Mouse (Mus musculus): ENCODE data around the gene Tsc22d4.

Tsc22d4 gene

DNA sequence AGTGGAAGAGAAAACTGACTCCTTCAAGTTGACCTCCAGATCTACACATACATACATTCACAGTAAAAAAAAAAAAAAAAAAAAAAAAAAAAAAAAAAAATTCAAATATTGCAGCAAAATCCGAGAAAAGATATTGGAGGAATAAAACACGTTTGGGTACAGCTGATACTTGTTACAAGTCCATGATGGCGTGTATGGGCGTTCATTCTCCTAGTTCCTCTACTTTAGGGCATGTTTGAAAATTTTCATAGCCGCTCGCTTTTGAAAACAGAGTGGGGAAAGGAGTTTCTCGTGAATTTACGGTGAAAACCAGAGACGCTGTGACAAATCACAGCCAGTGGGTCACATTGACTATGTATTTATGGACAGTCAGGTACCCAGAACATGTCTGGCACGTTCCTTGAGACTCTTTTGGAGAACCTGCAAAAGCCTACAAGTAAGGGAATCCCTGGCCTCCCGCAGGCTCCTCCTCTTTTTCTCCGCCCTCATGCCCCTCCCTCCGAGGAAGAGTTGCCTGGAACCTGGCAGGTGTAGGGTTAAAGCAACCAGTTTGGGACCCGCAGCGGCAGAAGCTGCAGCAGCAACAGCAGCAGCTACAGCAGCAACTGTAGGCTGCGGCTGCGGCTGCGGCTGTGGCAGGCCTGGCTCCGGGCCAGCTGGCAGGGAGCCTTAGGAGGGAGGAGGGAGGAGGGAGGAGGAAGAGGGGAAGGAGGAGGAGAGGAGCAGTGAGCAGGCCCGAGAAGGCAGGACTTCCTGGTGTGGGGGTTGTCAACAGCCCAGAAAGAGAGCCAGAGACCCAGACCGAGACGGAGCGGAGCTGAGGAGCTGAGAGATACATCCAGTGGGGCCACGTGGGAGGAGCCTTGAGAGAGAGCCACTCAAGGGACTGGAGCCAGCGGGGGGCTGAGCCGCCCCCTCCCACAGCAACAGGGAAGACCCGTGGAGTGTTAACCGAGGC is at the start of gene Tsc22d4:
TSS of gene Tsc22d4 (plus strand) at position 517 of the 958 bp plus-strand sequence.
- peak; percentile 98 for DNase-seq (ENCODE audit: low read depth, low spot score)

DNA sequence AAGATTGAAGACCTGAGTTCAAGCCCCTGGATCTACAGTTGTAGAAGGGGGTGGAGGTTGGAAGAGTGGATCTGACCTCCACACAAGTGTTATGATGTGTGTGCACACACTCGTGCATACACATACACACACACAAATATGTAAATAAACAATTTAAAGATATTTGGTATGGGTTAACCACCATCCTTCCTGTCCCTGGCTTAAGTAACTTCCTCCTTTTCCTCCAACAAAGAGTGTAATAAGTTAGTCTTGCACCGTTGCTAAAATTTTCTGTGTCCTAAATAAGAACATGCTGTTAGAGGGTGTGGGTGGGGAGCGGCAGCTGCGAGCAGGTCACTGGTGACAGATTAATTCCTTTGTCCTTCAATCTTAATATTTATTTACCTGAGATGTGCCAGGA is 49.6 kb upstream of the Tsc22d4 start:
- DNase-seq (ENCODE audit: low read depth, low spot score): no peak

DNA sequence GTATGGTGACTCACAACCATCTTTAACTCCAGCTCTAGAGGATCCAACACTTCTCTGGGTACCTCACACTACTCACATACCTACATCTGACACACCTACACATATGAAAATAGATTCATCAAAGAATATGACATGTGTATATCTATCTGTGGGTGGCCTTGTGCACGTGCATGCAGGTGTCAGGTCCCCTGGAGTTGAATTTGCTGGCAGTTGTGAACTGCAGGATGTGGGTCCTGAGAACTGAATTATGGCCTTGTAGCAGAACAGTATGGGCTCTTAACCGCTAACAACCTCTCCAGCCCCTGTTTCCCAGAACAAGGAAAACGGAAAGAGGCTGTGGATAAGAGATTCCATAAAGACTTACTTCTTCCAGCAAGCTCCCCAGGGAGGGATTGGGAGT is 46.5 kb upstream of the Tsc22d4 start:
- no peak for DNase-seq (ENCODE audit: low read depth, low spot score)

DNA sequence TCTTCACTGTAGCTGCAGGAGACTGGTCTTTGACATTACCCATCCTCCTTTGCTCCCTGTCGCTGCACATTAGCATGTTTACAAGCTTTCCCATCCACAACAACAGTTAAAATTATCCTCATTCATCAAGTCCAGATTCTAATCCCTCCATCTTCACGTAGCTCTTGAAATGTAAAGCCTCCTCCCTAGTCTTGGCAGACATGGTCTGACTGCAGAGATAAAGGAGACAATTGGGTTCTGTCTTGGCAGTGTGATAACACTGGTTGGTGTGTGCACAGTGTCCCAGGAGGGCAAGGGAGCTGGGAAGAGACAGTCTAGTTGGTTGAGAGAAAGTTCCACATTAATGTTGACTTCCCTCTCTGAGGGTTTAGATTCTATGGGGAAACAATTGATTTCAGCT is 45.7 kb upstream of the Tsc22d4 start:
- DNase-seq (ENCODE audit: low read depth, low spot score): no peak

DNA sequence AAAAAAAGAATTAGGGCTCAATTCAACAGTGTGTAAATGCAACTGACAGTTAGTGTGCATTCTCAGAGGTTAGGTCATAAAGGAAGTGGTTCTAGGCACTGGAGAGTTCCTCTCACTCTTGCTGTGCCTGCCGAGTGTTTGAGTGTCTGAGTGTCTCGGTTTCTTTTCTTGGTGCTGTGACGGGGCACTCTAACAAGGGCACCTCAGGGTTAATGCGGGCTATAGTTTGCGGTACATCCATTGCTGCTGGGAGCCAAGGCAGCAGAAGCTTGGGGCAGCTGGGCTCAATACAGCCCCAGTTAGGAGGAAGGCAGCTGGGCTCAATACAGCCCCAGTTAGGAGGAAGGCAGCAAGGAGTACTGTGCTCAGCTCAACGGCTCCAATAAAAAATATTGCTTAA is 40.3 kb upstream of the Tsc22d4 start:
- DNase-seq (ENCODE audit: low read depth, low spot score): no peak

DNA sequence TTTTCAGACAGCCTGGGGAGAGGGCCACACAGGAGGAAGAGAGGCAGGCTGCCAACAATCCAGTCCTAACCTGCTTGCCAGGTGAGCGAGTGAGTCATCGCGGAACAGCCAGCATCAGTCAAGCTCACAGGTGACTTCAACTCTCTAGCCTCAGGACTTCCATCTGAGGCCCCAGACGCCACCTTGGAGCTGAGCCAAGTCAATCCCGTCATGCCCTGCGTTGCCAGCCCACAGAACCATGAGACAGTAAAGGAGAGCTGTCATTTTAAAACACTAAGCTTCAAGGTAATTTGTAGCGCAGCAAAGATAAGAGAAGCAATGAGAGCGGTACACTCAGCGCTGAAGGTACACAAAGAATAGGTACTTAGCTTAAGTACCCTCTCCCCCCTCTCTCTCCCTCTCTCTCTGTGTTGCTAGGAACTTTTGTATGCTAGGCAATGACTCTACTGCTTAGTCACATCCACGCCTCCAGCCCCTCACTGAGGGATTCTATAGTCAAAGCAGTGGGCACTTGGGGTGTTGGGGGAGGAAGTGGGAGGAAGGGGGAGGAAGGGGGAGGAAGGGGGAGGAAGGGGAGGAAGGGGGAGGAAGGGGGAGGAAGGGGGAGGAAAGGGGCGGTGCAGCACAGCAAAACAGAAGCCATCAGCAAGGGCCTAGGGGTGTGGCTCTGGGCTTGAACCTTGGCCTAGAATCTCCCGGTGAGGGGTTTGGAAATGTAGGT is 38.5 kb upstream of the Tsc22d4 start:
- peak; percentile 29 for DNase-seq (ENCODE audit: low read depth, low spot score)

DNA sequence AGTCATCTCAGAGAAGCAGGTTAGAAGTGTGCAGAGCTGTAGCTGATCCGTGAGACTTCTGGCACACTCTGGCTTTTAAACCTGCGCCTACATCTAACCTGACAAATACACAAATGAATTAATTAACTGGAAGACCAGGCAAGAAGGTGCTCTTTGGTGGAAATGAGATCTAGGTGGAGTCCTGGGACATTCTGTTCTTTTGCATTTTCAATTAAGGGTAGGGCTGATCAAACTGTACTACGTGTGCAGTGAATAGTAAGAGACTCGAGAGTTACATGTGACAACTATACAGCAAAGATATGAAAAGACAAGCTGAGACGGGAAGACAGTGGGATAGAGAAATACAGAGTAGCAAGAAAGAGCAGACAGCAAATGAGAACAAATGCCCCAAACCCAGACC is 32.1 kb upstream of the Tsc22d4 start:
- no peak for DNase-seq (ENCODE audit: low read depth, low spot score)

DNA sequence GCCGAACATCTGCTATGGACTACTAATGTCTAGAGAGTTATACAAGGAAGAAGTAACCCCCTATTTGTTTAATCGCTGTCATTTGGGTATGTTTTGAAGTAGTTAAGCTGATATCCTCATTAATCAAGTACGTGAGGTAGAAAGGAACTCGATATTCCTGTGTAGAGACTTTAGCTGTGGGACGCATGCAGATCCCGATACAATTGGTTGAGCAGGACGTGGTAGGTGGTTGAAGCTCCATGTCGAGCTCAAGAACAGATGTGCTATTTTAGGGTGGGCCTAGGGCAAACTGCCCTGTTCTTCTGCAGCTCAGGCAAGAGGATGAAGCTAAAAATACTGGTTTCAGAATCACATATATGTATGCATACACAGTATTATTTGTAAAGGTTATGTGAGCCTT is 29.8 kb upstream of the Tsc22d4 start:
- DNase-seq (ENCODE audit: low read depth, low spot score): no peak

DNA sequence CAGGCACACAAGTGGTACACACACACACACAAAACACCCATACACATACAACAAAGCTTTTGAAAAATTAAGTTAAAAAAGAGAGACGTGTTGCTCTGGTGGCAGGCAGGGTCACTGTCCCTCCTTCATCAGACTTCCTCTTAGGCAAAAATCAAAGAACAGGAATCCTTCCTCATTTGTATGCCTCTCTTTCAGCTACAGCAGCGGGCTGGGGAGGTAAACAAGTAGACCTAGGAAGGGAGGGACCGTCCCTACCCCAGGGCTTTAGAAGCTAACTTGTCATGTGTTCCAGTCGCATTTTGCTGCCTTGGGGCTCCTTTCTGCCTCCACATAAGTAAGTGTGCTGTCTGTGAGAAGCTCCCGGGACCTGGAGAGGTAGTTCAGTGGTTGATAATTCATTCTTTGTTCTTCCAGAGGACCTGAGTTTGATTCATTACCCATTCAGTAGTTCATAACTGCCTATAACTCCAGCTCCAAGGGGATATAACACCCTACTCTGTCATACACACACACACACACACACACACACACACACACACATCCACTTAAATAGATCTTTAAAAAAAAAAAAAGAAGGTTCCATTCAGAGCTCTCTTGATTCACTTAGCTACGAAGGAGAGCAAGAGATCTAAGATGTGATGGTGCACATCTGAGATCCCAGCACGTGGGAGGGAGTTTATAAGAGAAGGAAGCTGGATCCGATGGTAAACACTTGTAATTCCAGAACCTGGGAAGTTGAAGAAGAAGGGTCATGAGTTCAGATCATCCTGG is 27.3 kb upstream of the Tsc22d4 start:
- DNase-seq (ENCODE audit: low read depth, low spot score): no peak

DNA sequence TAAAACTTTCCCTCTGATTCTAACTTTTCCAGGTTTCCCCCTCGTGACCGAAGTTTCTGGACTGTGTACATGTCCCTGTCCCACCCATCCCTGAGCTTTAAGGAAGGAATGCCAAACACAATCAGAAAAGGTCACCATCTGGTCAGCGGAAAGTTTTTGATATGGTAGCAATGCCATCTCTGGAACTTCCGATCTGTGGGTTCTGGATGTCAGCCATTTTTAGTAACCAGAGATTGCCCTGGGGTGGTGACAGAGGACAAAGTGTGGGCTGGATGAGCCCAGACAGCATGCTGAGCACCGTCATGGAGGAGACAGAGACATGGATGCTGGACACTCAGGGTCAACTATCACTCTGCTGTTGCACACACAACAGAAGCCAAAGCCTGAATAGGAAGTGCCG is 26.4 kb upstream of the Tsc22d4 start:
- DNase-seq (ENCODE audit: low read depth, low spot score): no peak

DNA sequence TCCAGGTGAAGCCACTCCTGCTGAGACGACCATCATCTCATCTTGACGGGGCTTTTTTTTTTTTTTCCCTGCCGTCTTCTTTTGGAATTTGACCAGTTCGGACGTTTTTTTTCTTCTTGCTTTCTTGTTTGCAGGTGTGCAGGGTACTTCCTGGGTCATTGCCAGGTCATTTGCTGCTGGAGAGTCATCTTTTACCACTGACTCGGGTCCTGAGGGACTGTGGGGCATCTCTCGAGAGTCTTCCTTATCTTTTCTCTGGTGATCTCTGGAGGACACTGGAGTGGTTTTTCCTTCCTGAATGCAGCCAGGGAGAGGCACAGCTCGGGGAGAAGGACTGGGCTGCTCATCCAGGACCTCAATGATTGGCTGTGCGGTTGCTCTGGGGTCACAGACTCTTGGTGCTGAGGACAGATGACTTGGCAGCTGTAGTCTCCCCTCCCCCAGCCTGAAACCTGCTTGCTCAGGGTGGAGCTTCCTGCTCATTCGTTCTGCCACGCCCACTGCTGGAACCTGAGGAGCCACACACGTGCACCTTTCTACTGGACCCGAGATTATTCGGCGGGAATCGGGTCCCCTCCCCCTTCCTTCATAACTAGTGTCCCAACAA is 24.9 kb upstream of the Tsc22d4 start:
- peak; percentile 75 for DNase-seq (ENCODE audit: low read depth, low spot score)

DNA sequence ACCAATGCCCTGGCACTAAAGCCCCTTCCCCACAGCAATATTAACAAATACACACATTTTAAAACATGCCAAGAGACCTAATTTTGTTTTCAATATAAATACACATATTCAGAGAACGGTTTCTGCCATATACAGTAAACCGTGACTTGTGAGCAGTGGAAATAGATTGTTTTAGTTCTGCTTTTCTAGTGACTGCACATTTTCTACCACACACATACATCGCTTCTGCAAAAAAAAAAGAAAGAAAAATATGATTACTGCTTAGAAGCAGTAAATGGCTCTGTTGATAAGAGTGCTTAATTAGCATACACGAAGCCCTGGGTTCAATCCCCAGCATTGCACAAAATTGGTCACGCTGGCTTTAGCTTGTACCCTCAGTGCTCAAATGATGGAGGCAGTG is 21.7 kb upstream of the Tsc22d4 start:
- no peak for DNase-seq (ENCODE audit: low read depth, low spot score)

DNA sequence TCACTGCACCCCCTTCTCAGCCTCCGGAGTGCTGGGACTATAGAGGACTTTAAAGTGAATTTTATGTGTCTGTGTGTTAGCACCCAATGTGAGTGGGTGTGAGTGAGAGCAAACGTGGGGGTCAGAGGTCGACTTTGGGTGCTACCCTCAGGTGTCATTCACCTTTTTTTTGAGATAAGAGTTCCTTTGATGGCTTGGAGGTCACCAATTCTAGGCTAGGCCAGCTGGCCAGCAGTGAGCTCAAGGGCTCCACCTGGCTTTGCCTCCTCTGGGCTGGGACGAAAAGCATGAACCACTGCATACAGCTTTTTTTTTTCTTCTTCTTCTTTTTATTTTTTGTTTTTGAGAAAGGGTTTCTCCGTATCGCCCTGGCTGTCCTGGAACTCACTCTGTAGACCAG is 18.8 kb upstream of the Tsc22d4 start:
- no peak for DNase-seq (ENCODE audit: low read depth, low spot score)

DNA sequence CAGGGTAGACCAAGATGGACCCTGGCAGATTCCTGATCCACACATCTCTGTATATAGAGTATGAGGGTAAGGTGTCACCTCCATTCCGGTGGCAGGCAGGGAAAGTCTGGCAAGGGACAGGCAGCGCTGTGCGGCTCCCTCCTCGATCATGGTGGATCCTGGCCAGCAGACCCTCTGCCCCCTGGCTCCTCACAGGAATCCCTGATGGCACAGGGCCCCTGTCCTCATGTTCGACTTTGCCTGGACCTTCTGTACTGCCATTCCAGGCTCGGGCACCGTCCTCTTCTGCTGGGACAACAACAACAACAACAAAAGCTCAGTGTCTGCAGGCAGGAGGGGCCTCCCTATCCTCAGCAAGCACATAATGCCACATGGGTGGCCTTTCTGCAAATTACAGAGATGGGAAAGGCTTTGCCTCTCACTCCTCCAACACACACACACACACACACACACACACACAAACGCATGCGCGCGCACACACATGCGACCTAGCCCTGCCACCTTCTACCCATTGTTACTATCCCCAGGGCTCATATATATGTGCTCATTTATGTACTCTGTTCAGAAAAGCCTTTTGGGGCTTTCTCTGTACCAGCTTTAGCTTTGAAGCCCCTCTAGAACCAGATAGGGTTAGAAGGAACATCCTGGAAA is 11.8 kb upstream of the Tsc22d4 start:
- no peak for DNase-seq (ENCODE audit: low read depth, low spot score)

DNA sequence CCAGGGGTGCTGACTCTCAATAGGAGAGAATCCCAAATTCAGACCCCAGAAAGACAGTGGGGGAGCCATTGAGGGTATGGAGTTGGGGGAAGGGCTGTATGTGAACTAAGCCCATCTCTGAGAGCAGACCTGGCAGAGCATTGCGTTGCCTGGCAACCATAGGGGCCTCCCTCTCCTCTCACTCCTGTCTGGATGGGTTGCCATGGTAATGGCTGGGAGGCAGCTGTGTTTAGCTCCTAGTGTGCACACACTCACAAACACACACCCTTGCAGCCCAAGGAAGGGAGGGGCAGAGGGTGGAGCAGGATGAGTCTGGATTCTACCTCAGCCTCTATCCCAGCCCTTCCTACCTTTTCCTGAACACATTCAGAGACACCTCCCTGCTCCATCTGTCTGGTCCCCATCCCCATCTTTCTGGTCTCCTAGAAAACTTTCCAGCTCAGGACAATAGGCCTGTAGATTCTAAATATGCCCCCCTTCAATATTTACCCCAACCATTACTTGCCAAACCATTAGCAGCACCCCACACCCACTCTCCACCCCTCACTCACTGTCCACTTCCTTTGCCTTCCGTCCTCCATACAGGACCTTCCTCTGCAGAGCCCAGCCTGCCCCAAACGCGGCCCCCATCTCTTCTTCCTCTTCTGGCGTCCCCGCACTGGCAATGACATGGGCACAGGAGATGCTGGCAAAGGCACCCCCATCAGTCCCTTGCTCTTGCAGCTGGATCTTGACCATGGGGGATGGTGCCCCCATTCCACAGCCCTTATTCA is 11.1 kb upstream of the Tsc22d4 start:
- DNase-seq (ENCODE audit: low read depth, low spot score): peak; percentile 89

DNA sequence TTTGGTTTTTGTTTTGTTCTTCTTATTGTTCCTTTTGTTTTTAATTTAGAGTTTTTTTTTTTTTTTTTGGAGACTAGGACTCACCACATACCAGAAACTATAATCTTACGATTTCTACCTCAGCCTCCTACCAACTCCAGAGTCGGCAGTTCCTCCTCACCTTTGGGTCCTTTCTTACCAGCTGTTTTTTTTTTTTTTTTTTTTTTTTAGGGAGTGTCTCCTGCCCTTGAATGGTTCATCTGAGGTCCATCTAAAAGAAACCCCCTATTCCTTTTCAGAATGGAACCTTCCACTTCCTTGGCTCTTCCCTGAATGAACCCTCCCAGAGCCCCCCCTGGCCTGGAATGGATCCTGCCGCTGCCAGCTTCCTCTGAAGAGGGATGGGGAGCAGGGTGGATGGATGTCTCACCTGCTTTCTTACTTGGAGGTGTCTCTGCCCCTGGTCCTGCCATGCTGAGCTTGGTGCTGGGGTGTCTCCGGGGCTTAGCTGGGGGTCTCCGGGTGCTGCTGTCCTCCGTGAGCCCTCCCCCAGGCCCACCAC is 8.1 kb upstream of the Tsc22d4 start:
- peak; percentile 65 for DNase-seq (ENCODE audit: low read depth, low spot score)

DNA sequence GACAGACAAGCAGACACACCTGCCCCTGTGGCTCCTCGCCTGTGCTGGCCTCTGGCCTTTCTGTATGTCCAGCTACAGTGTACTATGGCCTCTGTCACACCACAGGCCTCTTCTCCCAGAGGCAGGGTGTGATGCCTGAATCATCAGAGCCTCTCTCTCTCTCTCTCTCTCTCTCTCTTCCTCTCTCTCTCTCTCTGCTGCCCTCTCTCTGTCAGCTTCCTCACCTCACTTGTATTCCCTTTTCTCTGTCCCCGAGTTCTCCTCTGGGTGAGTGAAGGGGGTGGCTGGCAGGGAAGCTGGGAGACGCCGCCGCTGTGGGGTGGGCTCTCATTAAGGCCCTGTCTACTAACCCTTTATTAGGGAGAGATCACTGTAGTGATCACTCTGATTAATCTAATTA is 7.0 kb upstream of the Tsc22d4 start:
- no peak for DNase-seq (ENCODE audit: low read depth, low spot score)

DNA sequence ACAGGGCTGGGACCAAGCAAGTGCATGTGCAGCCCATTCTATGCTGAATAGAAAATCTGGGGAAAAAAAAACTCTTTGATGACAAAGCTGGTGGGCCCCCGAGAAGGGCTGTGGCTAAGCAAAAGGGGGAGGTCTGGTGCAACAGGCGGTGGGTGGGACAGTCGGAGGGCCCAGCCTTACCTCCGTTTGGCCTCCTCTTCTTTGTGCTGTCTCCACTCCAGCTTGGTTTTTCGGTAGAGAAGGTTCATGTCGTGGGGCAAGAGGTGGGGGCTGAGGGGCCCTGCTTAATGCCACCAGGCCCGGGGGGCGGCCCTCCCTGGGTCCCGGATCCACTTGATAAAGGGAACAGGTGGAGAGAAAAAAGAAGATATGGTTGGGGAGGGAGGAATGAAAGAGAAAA is 6.1 kb upstream of the Tsc22d4 start:
- DNase-seq (ENCODE audit: low read depth, low spot score): no peak

DNA sequence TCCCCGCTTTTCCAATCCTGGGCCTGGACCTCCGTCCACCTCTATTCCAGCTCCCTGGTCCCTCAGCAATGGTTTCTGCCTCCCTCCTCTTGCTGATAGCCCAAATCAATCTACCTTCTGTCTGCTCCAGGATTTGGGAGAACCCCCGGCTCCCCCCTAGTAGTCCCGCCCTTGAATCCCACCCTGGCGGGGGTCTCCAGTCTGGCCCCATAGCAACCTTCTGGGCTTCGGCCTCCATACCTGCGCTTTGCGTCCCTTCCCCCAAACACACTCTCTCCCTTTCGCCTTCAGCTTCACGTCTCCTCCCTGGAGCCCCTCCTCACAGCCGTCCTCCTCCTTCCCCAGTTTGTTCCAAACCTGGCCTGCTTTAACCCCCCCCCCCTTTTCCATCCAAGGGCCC is 5.0 kb upstream of the Tsc22d4 start:
- no peak for DNase-seq (ENCODE audit: low read depth, low spot score)
